Mouse (Mus musculus): ENCODE measurements around the gene Chrna9.

Gene Chrna9

DNA sequence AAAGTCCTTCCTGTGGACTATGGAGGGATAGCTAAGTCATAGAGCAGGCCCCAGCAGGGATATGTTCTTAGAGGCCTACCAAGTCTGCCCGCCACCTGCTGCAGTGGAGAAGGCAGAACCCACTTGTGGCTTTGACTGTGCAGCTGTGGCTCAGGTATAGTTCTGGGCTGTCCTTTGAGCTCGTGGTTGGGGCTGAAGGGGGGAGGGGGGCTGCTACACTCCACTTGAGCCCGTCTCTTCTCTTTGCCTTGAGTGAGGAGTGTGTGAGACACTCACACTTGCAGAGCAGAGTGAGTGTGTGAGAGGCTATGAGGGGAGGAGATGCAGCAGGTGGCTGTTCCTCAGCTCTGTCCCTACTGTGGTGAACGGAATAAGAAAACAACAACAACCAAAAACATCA lies 24.3 kb upstream of the Chrna9 start:
- TF ChIP-seq GATA4 (IDR thresholded peaks at IDR 0.05; ENCODE audit: insufficient replicate concordance, low read length): no peak

- TF ChIP-seq GATA4 (IDR thresholded peaks at IDR 0.05; ENCODE audit: insufficient replicate concordance, low read length): no peak
These were observed 23.0 kb upstream of the Chrna9 start for GRCm38 (mm10) chr5:65911676-65912075.

GRCm38 (mm10) chr5:65912201-65912600 lies 22.5 kb upstream of the Chrna9 start:
- no peak for TF ChIP-seq GATA4 (IDR thresholded peaks at IDR 0.05; ENCODE audit: insufficient replicate concordance, low read length)

- no peak for TF ChIP-seq GATA4 (IDR thresholded peaks at IDR 0.05; ENCODE audit: insufficient replicate concordance, low read length)
These were observed 21.6 kb upstream of the Chrna9 start for GRCm38 (mm10) chr5:65913126-65913525.

- TF ChIP-seq GATA4 (IDR thresholded peaks at IDR 0.05; ENCODE audit: insufficient replicate concordance, low read length): no peak
These were observed 20.4 kb upstream of the Chrna9 start for GRCm38 (mm10) chr5:65914342-65914741.

- no peak for TF ChIP-seq GATA4 (IDR thresholded peaks at IDR 0.05; ENCODE audit: insufficient replicate concordance, low read length)
These were observed 17.8 kb upstream of the Chrna9 start for GRCm38 (mm10) chr5:65916930-65917329.

DNA sequence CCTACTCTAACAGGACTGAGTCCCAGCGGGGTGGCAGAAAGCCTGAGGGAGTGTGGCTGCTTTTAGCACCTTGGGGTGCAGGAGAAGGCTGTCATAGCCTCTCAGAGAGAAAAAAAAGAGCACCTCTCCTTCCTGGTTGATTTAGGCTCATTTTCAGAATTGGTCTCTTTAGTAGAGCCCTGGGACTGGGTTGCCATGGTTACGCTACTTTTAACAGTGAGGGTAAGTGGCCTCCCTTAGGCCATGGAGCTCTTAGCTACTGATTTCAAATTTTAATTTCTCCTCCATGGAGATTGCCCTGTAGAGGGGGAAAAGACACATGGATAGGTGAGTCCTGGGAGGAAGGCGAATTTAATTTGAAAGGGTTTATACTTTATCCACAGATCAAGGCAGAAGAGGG lies 16.1 kb upstream of the Chrna9 start:
- no peak for TF ChIP-seq GATA4 (IDR thresholded peaks at IDR 0.05; ENCODE audit: insufficient replicate concordance, low read length)

DNA sequence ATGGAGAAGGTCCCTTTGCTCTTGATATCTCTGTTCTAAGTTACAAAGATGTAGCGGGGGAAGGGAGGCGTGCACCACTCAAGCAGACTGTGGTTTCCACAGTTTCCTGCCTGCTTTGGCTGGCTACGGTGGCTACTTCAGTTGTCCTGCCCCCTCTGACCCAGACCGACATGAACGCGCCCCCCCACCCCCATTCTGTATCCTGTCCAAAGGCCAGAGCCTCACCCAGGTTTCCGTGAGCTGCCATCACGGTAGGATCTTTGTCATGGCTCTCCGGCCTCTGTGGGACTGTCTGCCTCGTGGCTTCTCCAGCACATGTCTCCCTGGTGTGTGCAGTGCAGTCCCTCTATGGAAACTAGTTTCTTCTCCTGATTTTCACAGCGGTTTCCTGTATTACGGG lies 15.4 kb upstream of the Chrna9 start:
- no peak for TF ChIP-seq GATA4 (IDR thresholded peaks at IDR 0.05; ENCODE audit: insufficient replicate concordance, low read length)

DNA sequence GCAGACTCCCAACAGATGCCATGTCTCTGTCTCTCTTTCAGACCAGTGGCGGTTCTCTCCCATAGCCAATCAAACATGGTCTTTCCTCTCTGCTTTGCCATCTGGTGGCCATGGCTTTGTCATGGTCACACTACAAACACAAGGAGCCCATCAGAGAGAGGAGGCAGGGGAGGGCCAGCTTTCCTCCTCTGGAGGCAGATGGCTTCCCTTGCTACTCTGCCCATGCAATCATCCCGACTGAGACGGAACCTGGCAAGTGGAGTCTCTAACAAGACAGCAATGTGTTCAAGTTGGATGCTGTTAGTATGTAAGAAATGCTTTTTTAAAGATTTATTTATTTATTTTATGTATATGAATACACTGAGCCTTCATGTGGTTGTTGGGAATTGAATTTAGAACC lies 14.8 kb upstream of the Chrna9 start:
- no peak for TF ChIP-seq GATA4 (IDR thresholded peaks at IDR 0.05; ENCODE audit: insufficient replicate concordance, low read length)

GRCm38 (mm10) chr5:65920701-65921426 lies 13.9 kb upstream of the Chrna9 start:
- no peak for TF ChIP-seq GATA4 (IDR thresholded peaks at IDR 0.05; ENCODE audit: insufficient replicate concordance, low read length)

- TF ChIP-seq GATA4 (IDR thresholded peaks at IDR 0.05; ENCODE audit: insufficient replicate concordance, low read length): no peak
These were observed 13.1 kb upstream of the Chrna9 start for GRCm38 (mm10) chr5:65921477-65922138.

- TF ChIP-seq GATA4 (IDR thresholded peaks at IDR 0.05; ENCODE audit: insufficient replicate concordance, low read length): no peak
These were observed 8.1 kb upstream of the Chrna9 start for GRCm38 (mm10) chr5:65926666-65927065.

GRCm38 (mm10) chr5:65929162-65929561 lies 5.6 kb upstream of the Chrna9 start:
- TF ChIP-seq GATA4 (IDR thresholded peaks at IDR 0.05; ENCODE audit: insufficient replicate concordance, low read length): no peak

- no peak for TF ChIP-seq GATA4 (IDR thresholded peaks at IDR 0.05; ENCODE audit: insufficient replicate concordance, low read length)
These were observed 4.5 kb upstream of the Chrna9 start for GRCm38 (mm10) chr5:65930171-65930570.

DNA sequence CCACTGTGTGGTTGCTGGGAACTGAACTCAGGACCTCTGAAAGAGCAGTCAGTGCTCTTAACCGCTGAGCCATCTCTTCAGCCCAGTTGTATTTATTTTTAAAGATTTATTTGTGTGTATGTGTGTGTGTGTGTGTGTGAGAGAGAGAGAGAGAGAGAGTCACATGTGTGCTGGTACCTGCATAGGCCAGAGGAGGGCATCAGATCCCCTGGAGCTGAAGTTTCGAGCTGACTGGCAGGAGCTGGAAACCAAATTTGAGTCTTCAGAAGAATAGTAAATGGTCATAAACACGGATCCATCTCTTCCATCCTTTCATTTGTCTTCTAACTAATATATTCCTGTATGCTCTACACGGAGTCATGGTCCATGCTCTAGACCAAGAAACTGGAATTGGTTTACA lies 1.5 kb upstream of the Chrna9 start:
- TF ChIP-seq GATA4 (IDR thresholded peaks at IDR 0.05; ENCODE audit: insufficient replicate concordance, low read length): no peak

- TF ChIP-seq GATA4 (IDR thresholded peaks at IDR 0.05; ENCODE audit: insufficient replicate concordance, low read length): no peak
These were observed 957 bp upstream of the Chrna9 start for GRCm38 (mm10) chr5:65933764-65934163.

Data from liver, adult (tissue).